Mouse (Mus musculus) 3134 (cell line): ENCODE data around the gene Spa17.

Source experiments
- DNase-seq: peaks from one replicate; pipeline ENCODE4 v3.0.0-alpha.2; 2011; ENCODE audit warnings: low spot score; ENCODE audit not compliant: insufficient read length; ENCODE audit errors: extremely low read depth

The Spa17 gene

DNA sequence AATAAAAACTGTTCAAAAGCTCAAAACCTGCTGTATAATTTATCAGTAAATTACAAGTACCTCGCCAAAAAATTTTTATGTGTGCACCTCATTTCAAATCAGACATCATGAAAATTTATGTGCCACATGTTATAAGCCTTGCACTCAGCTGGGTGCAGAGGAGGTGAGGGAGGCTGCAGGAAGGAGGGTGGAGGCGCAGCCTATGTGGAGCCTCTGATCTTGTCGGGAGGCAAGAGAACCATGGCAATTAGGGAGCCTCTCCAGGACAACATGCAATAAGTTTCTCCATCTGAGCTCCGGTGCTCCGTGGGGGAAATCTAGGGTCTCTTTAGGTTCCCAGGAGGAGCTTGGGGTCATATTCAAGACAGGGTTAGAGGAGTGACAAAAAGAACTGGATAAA lies 46.1 kb downstream of the Spa17 start:
- DNase-seq = no peak

DNA sequence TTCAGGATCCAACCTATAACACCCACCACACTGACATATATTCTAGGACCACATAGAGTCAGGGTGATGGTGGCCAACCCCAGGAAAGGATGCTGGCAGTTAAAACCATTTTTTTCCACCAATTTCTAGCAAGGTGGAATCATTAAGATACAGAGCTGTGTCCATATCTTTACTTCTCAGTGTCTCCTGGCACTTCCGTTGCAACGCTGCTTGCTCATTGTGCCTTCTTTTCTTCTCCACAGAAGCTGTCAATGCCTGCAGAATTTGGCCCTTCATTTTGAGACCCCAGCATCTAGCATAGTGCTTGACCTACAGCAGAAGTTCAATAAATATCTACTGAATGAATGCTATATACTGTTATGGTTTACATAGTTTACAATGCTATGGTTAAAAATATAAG lies 46.5 kb downstream of the Spa17 start:
- DNase-seq = no peak

DNA sequence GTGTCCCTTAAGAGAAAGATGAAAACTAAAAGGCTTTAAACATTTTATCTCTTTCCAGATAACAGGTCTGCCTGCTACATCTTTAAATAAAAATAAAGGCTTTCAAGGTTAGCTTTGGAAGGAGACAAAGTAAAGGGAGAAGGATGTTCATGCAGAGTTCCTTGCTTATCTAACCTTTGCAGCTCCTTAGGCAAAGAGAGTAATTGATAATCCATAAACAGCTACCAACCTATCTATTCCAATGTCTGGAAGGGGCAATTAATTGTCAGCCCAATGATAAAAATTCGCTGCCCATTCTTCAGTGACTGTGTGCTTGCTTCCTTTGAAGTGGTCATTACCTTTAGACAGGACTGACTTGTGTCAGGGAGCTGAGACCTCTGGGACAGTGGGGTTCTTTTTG lies 49.7 kb downstream of the Spa17 start:
- no peak for DNase-seq

DNA sequence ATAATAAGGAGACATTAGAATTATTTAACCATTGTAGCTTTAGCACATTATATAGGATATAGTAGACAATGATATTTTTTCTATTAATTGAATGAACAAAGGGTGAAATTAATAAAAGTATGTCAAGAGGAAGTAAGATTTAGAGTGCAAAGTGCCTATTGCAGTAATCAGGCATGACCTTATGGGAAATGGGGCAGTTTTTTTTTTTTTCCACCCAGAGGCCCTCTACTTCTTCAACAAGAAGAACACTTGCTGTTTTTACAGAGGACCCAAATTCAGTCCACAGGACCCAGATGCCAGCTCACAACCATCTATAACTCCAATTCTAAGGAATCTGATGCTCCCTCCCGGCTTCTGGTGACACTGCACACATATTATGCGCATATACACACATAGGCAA lies 52.9 kb downstream of the Spa17 start:
- no peak for DNase-seq

DNA sequence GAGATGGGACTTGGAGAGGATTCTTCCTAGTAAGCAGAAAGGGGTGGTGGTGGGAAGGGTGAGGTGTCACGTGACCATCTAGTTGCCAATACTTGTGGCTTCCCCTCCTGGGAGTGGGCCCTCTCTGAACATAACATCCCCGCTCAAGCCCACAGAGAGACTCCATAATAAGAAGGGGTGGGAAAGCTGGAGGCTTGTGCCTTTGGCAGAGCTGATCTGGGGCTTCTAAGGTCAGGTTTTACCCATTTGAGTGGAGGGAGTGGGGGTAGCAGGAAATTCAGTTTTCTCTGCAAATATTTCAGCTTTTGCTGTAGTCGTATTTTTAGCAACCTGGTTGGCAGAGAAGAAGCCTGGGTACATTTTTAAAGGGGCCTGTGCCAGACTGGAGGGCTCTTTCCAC lies 57.2 kb downstream of the Spa17 start:
- no peak for DNase-seq

DNA sequence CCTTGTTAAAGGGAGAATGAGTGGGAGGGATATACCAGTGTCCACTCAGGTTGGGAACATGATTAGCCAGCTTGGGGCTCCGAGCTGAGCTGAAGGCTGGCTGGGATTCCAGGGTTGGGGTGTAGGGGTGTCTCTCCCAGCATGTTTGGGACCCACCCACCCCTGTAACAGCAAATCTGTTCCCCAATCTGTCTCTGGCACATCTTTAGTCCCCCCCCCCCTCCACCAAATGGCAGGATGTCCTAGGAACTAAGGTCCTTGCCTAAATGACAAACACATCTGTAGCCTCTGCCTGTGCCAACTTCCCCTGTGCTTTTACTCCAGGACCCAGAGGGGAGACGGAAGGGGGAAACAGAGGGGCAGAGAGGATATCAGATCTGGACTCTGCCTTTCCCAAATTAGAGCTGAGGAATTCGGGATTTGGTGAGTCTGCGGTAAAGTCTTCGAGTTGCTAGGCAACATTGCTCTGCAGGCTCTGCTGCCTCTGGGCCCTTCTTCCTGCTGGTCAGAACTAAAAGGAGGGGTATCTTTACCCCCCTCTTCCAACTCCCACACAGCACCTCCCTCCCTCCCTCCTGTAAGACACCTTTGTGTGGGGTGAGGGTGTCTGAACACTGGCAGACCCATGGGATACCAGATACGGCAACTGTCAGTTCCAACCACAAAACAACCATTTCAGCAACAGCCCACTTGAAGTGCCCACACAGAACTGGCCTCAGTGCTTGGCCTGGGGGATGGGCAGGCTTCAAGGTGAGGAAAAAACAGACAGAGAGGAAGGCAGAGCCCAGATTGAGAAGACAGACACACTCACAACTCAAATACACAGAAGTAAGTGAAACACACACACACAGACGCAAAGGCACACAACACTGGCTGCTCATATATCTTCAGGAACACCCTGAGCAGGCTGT lies 58.4 kb downstream of the Spa17 start, which contains the start of gene Siae:
Gene Siae, plus strand, starts transcription at position 861 of the 911 bp plus-strand sequence.
- DNase-seq = no peak

DNA sequence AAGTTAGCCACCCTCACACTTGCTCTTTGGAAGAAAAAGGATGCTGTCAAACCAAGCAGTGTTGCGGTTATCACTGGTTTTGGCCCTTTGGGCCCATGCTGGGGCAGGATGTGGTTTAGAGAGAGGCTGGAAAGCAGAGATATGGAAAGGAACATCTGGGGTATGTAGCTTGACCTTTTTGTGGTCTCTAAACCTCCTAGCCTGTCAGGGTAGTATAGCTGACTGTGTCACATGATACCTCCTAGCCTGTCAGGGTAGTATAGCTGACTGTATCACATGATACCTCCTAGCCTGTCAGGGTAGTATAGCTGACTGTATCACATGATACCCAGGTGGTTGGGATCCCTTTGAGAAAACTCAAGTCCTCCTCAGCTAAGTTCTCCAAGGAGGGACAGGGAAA lies 59.2 kb downstream of the Spa17 start:
- DNase-seq = no peak
